Mouse (Mus musculus) embryonic facial prominence, embryonic 14.5 days (tissue): ENCODE data around the gene Slc39a3. TPM values are rescaled to one million over a fixed set of nuclear protein-coding genes. Genes with fewer than 3 reads are reported as not detected.

Experiments
- ATAC-seq: fragments of 200-750 bp; cut with Nextera tagmentation; 2 replicates; pipeline ENCODE4 v1.8.0; 2017; ENCODE audit warnings: low read depth, moderate number of reproducible peaks, moderate TSS enrichment
- DNase-seq: peaks from one replicate; pipeline ENCODE4 v3.0.0-alpha.2; 2015; ENCODE audit warnings: low spot score
- H3K27ac ChIP-seq: fragments of 300-500 bp; sonication (generic); replicated peaks from 2 replicates; pipeline ENCODE4 v1.5.1; 2014; ENCODE audit warnings: low read depth, mild to moderate bottlenecking, low read length, moderate library complexity
- H3K27me3 ChIP-seq: fragments of 300-500 bp; sonication (generic); replicated peaks from 2 replicates; pipeline ENCODE4 v1.6.1; 2014; ENCODE audit warnings: low read length; ENCODE audit not compliant: control insufficient read depth, insufficient read depth
- H3K36me3 ChIP-seq: fragments of 300-500 bp; sonication (generic); 2 replicates; pipeline ENCODE4 v1.6.1; 2014; ENCODE audit warnings: low read length, mixed read lengths; ENCODE audit not compliant: control insufficient read depth, insufficient read depth
- H3K4me1 ChIP-seq: fragments of 300-500 bp; sonication (generic); 2 replicates; pipeline ENCODE4 v1.6.1; 2014; ENCODE audit warnings: antibody characterized with exemption, low read length; ENCODE audit not compliant: control insufficient read depth, insufficient read depth
- H3K4me2 ChIP-seq: fragments of 300-500 bp; sonication (generic); 2 replicates; pipeline ENCODE4 v1.6.1; 2014; ENCODE audit warnings: low read depth, mild to moderate bottlenecking, low read length, moderate library complexity, mixed read lengths
- H3K4me3 ChIP-seq: fragments of 300-500 bp; sonication (generic); 2 replicates; pipeline ENCODE4 v1.5.1; 2014; ENCODE audit warnings: low read depth, mild to moderate bottlenecking, low read length
- H3K9ac ChIP-seq: fragments of 300-500 bp; sonication (generic); 2 replicates; pipeline ENCODE4 v1.6.1; 2014; ENCODE audit warnings: low read depth, mild to moderate bottlenecking, low read length, moderate library complexity, mixed read lengths
- H3K9me3 ChIP-seq: fragments of 300-500 bp; sonication (generic); 2 replicates; pipeline ENCODE4 v1.6.1; 2016; ENCODE audit warnings: low read length; ENCODE audit not compliant: control insufficient read depth
- WGBS: fragments of 180-500 bp; shearing (Covaris S2); extraction: QIAGEN DNeasy Blood & Tissue Kit; methylation state at CpG from one replicate; pipeline ENCODE4 v1.1.7; 2014; 5-methylcytosine and 5-hydroxymethylcytosine counted together
- polyA plus RNA-seq: library from polyadenylated mRNA; unstranded; fragments of >200 nt; fragmentation: Nextera tagmentation; extraction: Ambion mirVana; gene quantifications from 2 replicates; pipeline ENCODE4 v1.2.1, GENCODE M21; 2014

Gene Slc39a3
- polyA plus RNA-seq, 1 experiment from 2014 or later, result 11.9 TPM

DNA sequence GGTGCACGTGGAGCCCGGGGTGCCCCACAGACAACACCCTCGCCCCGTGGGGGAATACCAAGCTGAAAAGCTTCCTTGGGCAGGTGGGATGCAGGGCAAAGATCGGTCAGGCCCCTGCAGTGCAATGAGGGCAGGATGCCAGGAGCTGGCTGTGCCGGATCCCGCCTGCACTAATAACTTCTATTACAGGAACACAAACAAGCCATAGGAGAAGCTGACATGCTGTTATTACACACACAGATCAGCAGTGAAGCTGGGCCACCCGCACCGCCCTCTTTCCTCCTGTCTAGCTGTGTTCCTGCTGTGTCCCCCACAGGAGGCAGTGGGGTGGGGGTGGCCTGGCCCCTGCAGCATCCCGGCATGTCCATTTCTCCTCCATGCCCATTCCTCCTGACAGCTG, 8.2 kb downstream of the Slc39a3 start:
- WGBS, result 71% methylated on average over 10 of the region's 10 CpGs
- Histone ChIP-seq H3K27ac (no peak overlapping the region), H3K27me3 (peaks cover 23% of the 10 kb centered on the region), H3K4me1 (no peaks in the 10 kb centered on the region), H3K4me3 (no peak overlapping the region), H3K9ac (no peak overlapping the region), H3K4me2 (no peak overlapping the region), H3K9me3 (no peaks in the 10 kb centered on the region), H3K36me3 (peaks cover 19% of the 10 kb centered on the region)
- ATAC-seq, result no peak
- no peak for DNase-seq

DNA sequence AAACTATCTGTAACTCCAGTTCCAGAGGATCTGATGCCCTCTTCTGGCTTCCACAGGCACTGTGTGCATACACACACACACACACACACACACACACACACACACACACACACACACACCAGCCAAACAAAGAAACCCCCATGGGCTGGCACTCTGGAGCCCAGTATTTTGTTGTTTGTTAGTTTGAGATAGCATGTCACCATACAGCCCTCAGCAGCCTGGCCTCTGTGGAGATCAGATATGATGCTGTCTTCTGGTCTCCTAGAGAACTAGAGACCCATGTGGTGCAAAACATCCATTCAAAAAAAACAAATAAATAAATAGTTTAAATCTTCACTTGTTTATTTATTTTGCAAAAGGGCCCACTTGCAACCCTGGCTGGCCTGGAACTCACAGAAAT, 9.0 kb downstream of the Slc39a3 start:
- Histone ChIP-seq H3K9ac (no peak overlapping the region), H3K9me3 (no peaks in the 10 kb centered on the region), H3K4me1 (no peaks in the 10 kb centered on the region), H3K27me3 (peaks cover 24% of the 10 kb centered on the region), H3K4me2 (no peak overlapping the region), H3K4me3 (no peak overlapping the region), H3K36me3 (peaks cover 19% of the 10 kb centered on the region), H3K27ac (no peak overlapping the region)
- ATAC-seq (no peak), DNase-seq (no peak)

DNA sequence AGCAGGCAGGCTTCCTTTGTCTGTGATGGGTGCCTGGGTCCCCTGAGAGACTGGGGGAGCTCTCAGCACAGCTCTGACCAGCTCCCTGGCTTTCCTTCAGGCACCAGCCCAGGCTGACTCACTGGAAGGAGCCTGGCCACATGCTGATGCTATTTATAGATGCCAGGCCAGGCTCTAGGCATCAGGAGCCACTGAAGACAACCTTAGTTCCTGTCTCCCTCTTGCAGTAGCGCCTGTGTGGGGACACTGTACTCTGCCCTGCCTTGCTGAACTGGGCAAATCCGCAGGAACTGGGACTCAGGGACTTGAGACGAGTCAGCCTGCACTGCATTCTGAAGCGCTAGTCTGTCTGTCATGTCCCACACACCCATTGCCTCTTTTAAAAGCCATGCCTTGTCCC, 9.9 kb downstream of the Slc39a3 start:
- no peaks in the 10 kb centered on the region for H3K4me1 ChIP-seq
- no peak overlapping the region for H3K4me3 ChIP-seq
- ATAC-seq, result no peak
- peaks cover 17% of the 10 kb centered on the region for H3K36me3 ChIP-seq
- 65% methylated on average over 4 of the region's 4 CpGs for WGBS
- H3K4me2 ChIP-seq, result no peak overlapping the region
- no peak overlapping the region for H3K9ac ChIP-seq
- no peaks in the 10 kb centered on the region for H3K9me3 ChIP-seq
- no peak overlapping the region for H3K27ac ChIP-seq
- no peak for DNase-seq
- H3K27me3 ChIP-seq, result peaks cover 29% of the 10 kb centered on the region

DNA sequence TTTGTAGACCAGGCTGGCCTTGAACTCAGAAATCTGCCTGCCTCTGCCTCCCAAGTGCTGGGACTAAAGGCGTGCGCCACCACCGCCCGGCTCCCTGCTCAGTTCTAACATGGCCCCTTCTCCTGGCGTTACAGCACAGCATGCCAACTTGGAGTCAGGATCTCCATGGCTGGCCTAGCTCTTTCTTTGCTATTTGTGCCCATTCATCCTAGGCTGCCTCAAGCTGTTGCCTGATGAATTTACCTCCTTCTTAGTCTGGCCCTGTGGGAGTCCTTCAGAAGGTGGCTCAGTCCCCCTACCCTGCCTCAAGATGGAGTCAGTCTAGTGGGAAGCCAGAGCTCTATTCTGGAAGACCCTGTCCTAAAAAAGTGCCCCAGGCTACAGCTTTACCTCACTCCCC, 10.4 kb downstream of the Slc39a3 start:
- Histone ChIP-seq H3K4me3 (no peak overlapping the region), H3K27me3 (peaks cover 33% of the 10 kb centered on the region), H3K36me3 (peaks cover 16% of the 10 kb centered on the region), H3K27ac (no peak overlapping the region), H3K9me3 (no peaks in the 10 kb centered on the region), H3K4me1 (no peaks in the 10 kb centered on the region), H3K4me2 (no peak overlapping the region), H3K9ac (no peak overlapping the region)
- ATAC-seq (no peak), DNase-seq (no peak)
- WGBS, result 89% methylated on average over 5 of the region's 5 CpGs

DNA sequence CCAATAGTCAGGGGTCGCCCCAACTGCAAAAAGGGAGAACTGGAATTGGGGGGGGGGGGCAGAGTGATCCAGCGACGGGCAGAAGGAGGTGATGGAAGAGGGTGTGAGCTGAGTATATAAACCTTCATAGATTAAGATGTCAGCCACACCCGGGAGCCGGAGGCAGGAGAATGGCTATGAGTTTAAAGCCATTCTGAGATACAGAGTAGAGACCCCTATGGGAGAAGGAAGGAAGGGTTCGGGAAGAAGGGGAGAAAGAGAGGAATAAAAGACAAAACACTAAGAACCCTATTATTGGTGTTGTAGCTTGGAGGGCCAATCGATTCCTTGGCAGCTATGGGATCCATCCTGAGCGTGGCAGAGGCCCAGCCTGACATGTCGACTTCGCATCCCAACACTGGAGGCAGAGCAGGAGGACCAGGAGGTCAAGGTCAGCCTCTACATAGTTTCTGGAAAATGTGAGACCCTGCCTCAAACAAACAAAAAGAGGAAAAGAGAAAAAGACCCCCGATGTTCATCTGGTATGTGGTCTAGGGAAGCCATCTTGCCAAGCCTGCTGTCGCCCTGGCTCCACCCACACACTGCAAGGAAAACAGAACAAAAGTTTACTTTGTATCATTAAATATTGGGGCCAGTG, 11.5 kb downstream of the Slc39a3 start, which contains the start of gene Diras1:
Gene Diras1 (minus strand): TSS at position 24 of the 637 bp plus-strand sequence.
- DNase-seq (no peak), ATAC-seq (no peak)
- H3K27ac ChIP-seq, result no peak within 1 kb of the TSS
- H3K9me3 ChIP-seq, result no peaks in the 10 kb centered on the region
- H3K4me2 ChIP-seq, result peak within 1 kb of the TSS; percentile 56
- peaks cover 36% of the 10 kb centered on the region for H3K27me3 ChIP-seq
- peaks cover 7% of the 10 kb centered on the region; the same call in 1 of the 2 replicates for H3K36me3 ChIP-seq
- H3K4me1 ChIP-seq, result no peaks in the 10 kb centered on the region
- H3K9ac ChIP-seq, result peak within 1 kb of the TSS; percentile 35
- WGBS, result 49% methylated on average over 12 of the region's 12 CpGs
- peak within 1 kb of the TSS; percentile 23 for H3K4me3 ChIP-seq

DNA sequence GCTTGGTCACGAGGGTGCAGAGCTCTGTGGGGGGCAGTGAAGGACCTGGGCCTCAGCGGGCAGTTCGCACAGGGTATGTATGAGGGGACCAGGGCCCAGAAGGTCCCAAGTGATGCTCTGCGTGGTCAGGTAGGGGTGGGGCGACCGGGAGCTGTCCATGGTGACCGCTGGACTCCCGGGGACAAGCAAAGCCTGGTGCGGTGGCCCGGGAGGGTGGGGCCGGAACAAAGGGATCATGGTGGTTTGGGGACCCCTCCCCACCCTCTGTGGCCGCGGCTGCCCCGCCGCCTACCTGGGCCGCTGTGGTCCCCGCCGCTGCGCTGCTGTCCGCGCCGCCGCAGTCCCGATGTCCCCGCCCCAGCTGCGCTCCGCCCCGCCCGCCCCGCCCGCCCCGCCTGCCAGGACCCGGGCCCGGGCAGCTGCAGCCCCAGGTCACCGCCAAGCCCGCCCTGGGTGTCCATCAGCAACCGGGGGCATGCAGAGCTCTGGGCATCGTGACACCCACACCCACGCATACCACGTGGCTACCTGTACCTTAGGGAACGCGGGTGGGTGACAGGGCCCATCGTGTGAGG, 12.1 kb downstream of the Slc39a3 start:
- no peak overlapping the region for H3K27ac ChIP-seq

DNA sequence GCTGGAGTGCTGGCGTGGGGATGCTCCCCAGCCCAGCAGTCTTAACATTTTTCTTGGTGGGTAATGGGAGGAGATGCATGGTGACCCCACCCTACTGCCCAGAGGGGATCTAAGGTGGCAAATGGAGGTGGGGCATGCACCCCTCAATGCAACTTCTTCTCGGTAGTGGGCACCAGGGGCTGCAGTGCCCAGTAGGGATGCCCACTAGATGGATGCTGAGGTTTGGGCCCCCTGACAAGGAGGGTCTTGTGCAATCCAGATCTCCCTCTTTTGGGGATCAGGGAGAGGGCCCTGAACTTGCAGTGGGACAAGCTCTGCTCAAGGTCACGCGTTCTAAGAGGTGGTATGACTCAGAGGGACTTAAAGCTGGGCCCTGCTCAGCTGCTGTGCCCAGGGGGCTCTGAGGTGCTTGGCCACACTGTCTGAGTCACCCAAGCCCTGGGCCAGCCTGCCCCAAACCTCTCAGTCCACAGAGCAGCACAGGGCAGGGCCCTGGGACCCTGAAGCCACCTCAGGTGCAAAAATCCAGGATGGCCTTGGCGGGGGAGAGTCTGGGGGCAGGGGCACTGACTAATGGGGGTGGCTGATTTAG, 12.8 kb downstream of the Slc39a3 start:
- no peaks in the 10 kb centered on the region for H3K9me3 ChIP-seq
- no peaks in the 10 kb centered on the region for H3K4me1 ChIP-seq
- H3K4me3 ChIP-seq, result no peak overlapping the region
- WGBS, result 47% methylated on average over 3 of the region's 5 CpGs
- DNase-seq, result no peak
- peaks cover 36% of the 10 kb centered on the region for H3K27me3 ChIP-seq
- no peak for ATAC-seq
- peak overlapping the region; percentile 56; the same call in 1 of the 2 replicates for H3K4me2 ChIP-seq
- H3K27ac ChIP-seq, result no peak overlapping the region
- no peaks in the 10 kb centered on the region for H3K36me3 ChIP-seq
- H3K9ac ChIP-seq, result no peak overlapping the region

More for the DNA sequence above, 12.1 kb downstream of the Slc39a3 start:
- H3K4me3 ChIP-seq, result peak overlapping the region; percentile 23
- H3K27me3 ChIP-seq, result peaks cover 36% of the 10 kb centered on the region
- DNase-seq (no peak), ATAC-seq (no peak)
- peaks cover under 1% of the 10 kb centered on the region; the same call in 1 of the 2 replicates for H3K36me3 ChIP-seq
- H3K4me2 ChIP-seq, result peak overlapping the region; percentile 56
- no peaks in the 10 kb centered on the region for H3K9me3 ChIP-seq
- H3K4me1 ChIP-seq, result no peaks in the 10 kb centered on the region
- peak overlapping the region; percentile 35 for H3K9ac ChIP-seq
- WGBS, result 5% methylated on average over 11 of the region's 43 CpGs

DNA sequence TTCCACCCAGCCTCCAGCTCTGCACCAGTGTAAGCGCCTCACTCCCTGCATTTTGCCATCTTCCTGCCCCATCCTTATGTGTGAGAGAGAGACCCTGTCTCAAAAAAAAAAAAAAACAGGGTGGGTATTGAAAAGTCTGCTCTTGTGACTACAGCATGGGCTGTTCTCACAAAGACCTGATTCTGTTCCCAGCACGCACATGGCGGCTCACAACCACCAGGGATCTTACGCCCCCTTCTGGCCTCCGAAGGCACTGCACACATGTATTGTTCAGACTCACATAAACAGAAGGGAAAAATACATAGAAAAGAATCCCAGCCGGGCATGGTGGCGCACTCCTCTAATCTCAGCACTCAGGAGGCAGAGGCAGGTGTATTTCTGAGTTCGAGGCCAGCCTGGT, 14.5 kb downstream of the Slc39a3 start:
- 63% methylated on average over 8 of the region's 8 CpGs for WGBS
- Histone ChIP-seq H3K9me3 (no peaks in the 10 kb centered on the region), H3K4me1 (no peaks in the 10 kb centered on the region), H3K27ac (no peak overlapping the region), H3K36me3 (no peaks in the 10 kb centered on the region), H3K4me3 (no peak overlapping the region), H3K9ac (no peak overlapping the region), H3K27me3 (peaks cover 36% of the 10 kb centered on the region), H3K4me2 (no peak overlapping the region)
- ATAC-seq, result no peak
- DNase-seq, result no peak
